Mouse (Mus musculus): ENCODE measurements at regions not wholly inside any gene's neighbourhood (a gene's known extent, or its start where the extent isn't known, plus 50 kb on each side); places are given as distances from the start of the nearest gene placed in this dataset.

GRCm38 (mm10) chr1:76786871-76787270 lies 728.0 kb downstream of the Epha4 start:
- no peak for TF ChIP-seq POLR2A (IDR thresholded peaks at IDR 0.05; ENCODE audit: borderline replicate concordance, extremely low read depth, low read depth, low read length)
- TF ChIP-seq CTCF (IDR thresholded peaks at IDR 0.05; ENCODE audit: insufficient read depth, low read length): no peak
